Mouse (Mus musculus): ENCODE measurements around the gene N4bp1. TPM values are rescaled to one million over a fixed set of nuclear protein-coding genes. Genes with fewer than 3 reads are reported as not detected.
A peak's percentile ranks its signal among the peaks of the same experiment; 100 is the strongest.

N4bp1 gene
- polyA plus RNA-seq, 1 experiment from 2014 or later = 12.7 TPM

DNA sequence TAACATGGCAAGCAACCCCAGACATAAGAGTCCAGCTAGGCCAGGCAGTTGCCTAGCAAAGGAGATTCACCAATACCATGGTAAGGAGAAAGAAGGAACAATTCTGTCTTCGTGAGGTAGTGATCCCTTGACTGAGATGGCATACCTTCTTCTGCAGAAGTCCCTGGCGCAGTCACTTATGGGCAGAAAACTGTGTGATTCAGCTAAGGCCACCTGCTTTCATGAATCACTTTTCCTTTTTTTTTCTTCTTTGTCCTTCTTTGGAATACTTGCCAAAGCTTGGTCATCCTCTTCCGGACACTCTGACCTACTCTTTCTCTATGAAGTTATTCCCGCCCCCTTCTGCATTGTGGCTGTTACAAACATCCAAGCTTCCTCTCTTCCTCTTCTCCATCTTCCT, 8.5 kb upstream of the N4bp1 start:
- H3K4me2 ChIP-seq = no peak overlapping the region
- no peaks in the 10 kb centered on the region for H3K9me3 ChIP-seq
- no peak overlapping the region for H3K9ac ChIP-seq
- no peaks in the 10 kb centered on the region for H3K36me3 ChIP-seq (replicated peaks)
- no peak for ATAC-seq (ENCODE audit: low FRiP score)
- H3K27ac ChIP-seq = no peak overlapping the region
- H3K4me1 ChIP-seq = no peaks in the 10 kb centered on the region
- WGBS = 94% methylated on average over 4 of the region's 4 CpGs
- no peak overlapping the region for H3K4me3 ChIP-seq (replicated peaks)
- H3K27me3 ChIP-seq = 0 out of 2 replicates have a peak, but pooled peaks cover 2% of the 10 kb centered on the region

DNA sequence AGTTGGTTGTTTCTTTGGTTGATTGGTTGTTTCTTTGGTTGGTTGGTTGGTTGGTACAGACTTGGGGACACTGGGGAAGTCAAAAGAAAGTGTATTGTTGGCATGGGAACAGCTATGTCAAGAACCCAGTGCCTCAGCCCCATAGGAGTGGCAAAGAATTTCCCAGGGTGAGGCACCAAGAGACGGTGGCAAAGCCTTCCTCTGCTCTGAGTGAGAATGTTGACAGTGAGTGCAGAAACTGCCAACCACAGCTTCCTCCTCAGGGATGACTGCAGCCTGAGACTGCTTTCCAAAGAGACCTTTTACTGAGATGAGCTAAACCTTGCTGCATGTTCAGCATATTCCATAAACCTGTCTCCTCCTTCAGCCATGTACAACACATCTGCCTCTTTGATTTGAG, 6.5 kb upstream of the N4bp1 start:
- H3K27ac ChIP-seq = no peak overlapping the region
- no peak for ATAC-seq (ENCODE audit: low FRiP score)
- H3K9me3 ChIP-seq = no peaks in the 10 kb centered on the region
- H3K4me2 ChIP-seq = no peak overlapping the region
- H3K4me1 ChIP-seq = no peaks in the 10 kb centered on the region
- no peaks in the 10 kb centered on the region for H3K36me3 ChIP-seq (replicated peaks)
- H3K9ac ChIP-seq = no peak overlapping the region
- no peaks in the 10 kb centered on the region for H3K27me3 ChIP-seq
- WGBS = 80% methylated on average over 1 of the region's 1 CpGs
- H3K4me3 ChIP-seq (replicated peaks) = no peak overlapping the region

DNA sequence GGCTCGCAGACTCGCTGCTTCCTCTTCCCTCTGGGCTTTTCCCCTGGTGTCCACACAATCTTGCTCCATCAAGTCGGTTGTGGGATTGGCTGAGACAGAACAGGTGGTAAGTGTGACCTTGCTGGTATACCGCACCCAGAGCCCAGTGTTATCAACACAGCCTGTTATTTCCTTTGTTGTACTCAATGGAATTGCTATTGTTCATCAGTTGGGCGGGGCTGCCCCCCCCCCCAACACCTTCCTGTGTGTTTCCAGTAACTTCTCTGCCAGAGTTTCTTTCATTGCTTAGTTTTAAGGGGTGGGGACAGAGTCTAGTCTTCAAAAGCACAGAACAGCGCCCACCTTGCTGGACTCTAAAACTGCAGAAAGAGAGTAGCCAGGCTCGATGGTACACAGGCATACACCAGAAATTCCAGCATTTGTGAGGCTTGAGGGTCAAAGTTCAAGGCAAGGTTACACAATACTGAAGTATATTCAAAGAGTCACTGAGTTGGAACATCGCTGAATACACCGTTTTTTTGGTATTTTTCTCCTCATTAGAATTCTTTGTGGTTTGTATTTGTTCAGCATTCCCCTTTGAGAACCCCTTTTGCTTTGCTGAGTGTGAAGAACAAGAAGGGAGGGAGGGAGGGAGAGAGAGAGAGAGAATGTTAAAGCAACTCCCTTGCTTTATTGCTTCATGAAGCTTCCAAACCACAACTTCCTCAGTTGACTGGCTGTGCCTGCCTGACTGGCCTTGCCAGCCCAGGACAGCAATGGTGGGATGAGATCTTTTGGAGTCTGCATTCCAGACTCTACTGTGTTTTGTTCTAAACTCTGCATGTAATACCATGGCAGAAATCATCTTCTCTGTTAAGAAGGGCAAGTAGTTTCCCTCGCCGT, 3.2 kb upstream of the N4bp1 start:
- 68% methylated on average over 11 of the region's 11 CpGs for WGBS
- no peaks in the 10 kb centered on the region for H3K36me3 ChIP-seq (replicated peaks)

DNA sequence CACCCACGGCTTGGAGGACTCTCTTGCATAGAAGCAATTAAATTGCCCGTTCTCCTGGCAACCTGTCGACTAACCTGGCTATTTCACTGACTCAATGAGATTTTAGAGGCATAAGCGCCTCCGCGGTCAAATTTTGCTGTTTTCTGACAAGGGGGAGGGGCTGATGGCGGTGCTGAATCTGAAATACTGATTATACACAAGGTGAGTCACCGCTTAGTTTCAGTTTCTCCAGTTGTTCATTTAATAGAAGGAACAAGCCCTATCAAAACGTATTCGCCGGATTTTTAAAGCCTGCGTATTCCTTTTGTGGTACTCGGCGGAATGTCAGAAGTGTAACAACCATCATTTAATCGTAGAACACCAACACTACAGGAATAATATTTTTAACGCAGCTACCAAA, 991 bp downstream of the N4bp1 start:
- H3K27ac ChIP-seq = peak overlapping the region; percentile 93; the same call in 1 of the 2 replicates
- WGBS = under 1% methylated on average over 16 of the region's 16 CpGs
- peaks cover 23% of the 10 kb centered on the region for H3K4me1 ChIP-seq
- no peaks in the 10 kb centered on the region for H3K9me3 ChIP-seq
- H3K4me2 ChIP-seq = peak overlapping the region; percentile 90
- H3K27me3 ChIP-seq = no peaks in the 10 kb centered on the region
- peaks cover 6% of the 10 kb centered on the region; the same call in 1 of the 2 replicates for H3K36me3 ChIP-seq (replicated peaks)
- H3K4me3 ChIP-seq (replicated peaks) = peak overlapping the region; percentile 97
- no peak for ATAC-seq (ENCODE audit: low FRiP score)
- peak overlapping the region; percentile 91 for H3K9ac ChIP-seq

More for the DNA sequence above, 3.2 kb upstream of the N4bp1 start:
- Histone ChIP-seq H3K9ac (no peak overlapping the region), H3K27ac (no peak overlapping the region), H3K4me1 (peaks cover 7% of the 10 kb centered on the region), H3K4me2 (no peak overlapping the region), H3K9me3 (no peaks in the 10 kb centered on the region), H3K27me3 (no peaks in the 10 kb centered on the region), H3K4me3 (replicated peaks) (no peak overlapping the region)
- ATAC-seq (ENCODE audit: low FRiP score) = no peak

DNA sequence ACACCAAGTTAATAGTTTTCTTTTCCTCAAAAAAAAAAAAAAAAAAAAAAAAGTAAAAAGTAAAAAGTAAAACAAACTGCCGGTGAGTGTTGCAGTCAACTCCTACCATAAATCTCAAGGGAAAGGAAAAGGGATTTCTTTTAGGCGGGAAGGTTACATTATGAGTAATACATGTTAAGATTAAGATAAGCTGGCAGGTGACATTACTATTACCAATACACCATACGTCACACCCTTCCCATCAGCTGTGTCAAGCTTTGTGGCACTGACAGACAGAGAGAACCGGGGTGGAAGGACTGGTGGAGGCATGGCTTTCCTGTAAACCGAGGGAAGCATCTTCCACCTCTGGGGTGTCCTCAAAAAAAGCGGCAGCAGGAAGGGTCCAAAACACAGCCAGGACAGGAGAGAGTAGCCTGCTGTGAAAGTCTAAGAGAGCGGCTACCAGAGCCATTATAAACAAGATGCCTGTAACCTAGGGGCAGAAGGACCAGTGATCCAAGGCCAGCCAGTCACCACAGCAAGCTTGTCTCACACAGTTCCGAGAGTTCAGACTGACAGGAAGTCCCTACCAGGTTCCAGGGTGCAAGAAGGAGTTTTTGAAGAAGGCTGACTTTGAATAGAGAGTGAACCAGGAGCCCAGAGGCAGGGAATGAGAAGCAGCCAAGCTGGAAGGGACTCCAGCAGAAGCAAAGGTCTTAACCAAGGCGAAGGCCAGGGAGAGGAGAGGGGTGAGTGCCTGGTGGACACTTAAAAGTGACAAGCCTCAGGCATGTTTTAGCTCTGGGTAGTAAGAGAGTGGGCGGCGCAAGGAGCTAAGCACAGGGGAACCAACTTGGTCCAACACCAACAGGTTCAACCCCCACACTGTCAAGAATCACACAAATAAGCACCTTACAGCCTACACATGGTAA, 2.2 kb downstream of the N4bp1 start:
- H3K9me3 ChIP-seq = no peaks in the 10 kb centered on the region
- no peaks in the 10 kb centered on the region for H3K27me3 ChIP-seq
- H3K4me2 ChIP-seq = peak overlapping the region; percentile 90
- peaks cover 23% of the 10 kb centered on the region for H3K4me1 ChIP-seq
- no peak for ATAC-seq (ENCODE audit: low FRiP score)
- peak overlapping the region; percentile 97; the same call in 1 of the 2 replicates for H3K4me3 ChIP-seq (replicated peaks)
- no peak overlapping the region for H3K9ac ChIP-seq
- whole genome bisulfite sequencing = 80% methylated on average over 11 of the region's 11 CpGs
- H3K36me3 ChIP-seq (replicated peaks) = peaks cover 6% of the 10 kb centered on the region; the same call in 1 of the 2 replicates
- H3K27ac ChIP-seq = no peak overlapping the region

DNA sequence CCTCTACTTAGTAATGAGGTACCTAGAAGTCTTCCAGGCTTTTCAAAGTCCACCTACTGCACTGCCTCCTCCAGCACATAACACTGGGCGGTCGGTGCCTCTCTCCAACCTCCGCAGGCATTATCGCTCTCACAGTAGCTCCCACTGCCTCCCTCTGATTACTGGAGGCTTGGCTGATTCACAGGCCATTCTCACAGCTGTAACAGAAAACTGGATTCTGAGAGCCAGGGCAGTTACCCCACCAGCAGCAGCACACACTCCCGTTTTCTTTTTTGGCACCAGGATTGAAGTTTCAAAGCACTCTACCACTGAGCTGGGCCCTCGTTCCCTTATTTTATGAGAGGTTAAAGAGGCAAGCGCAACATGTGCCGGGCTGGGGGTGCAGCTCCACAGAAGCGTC, 3.1 kb downstream of the N4bp1 start:
- Histone ChIP-seq H3K9ac (no peak overlapping the region), H3K4me1 (peaks cover 23% of the 10 kb centered on the region), H3K4me2 (no peak overlapping the region), H3K9me3 (no peaks in the 10 kb centered on the region), H3K4me3 (replicated peaks) (no peak overlapping the region), H3K36me3 (replicated peaks) (peaks cover 6% of the 10 kb centered on the region; the same call in 1 of the 2 replicates), H3K27me3 (no peaks in the 10 kb centered on the region), H3K27ac (no peak overlapping the region)
- 88% methylated on average over 9 of the region's 9 CpGs for whole genome bisulfite sequencing
- no peak for ATAC-seq (ENCODE audit: low FRiP score)

DNA sequence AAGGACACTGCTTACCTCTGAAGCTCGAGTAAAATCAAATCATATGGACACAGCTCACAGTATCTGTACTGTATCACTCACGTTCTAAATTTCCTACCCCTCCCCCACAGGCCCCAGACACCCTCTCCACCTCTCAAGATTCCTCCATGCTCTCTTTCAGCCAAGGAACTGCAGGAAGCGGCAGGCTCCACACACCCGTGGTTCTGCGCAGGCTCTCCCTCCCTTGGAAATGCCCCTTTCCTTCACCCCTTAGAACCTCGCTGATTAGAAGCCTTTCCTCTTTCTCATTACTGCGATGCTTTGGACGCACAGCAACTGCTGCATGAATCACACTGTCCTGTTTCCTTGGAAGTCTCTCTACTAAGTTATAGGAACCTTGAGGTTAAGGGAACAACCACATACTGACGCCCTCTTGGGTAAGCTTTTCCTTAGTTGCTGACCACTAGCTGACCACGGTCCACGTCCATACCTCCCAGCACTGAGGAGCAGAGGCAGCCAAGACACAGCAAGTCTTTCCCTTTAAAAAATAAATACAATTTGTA, 3.9 kb downstream of the N4bp1 start:
- no peak for ATAC-seq (ENCODE audit: low FRiP score)
- Histone ChIP-seq H3K4me3 (replicated peaks) (no peak overlapping the region), H3K4me1 (peaks cover 23% of the 10 kb centered on the region), H3K27me3 (no peaks in the 10 kb centered on the region), H3K4me2 (no peak overlapping the region), H3K36me3 (replicated peaks) (peaks cover 6% of the 10 kb centered on the region; the same call in 1 of the 2 replicates), H3K27ac (no peak overlapping the region), H3K9ac (no peak overlapping the region), H3K9me3 (no peaks in the 10 kb centered on the region)
- 89% methylated on average over 11 of the region's 11 CpGs for WGBS

DNA sequence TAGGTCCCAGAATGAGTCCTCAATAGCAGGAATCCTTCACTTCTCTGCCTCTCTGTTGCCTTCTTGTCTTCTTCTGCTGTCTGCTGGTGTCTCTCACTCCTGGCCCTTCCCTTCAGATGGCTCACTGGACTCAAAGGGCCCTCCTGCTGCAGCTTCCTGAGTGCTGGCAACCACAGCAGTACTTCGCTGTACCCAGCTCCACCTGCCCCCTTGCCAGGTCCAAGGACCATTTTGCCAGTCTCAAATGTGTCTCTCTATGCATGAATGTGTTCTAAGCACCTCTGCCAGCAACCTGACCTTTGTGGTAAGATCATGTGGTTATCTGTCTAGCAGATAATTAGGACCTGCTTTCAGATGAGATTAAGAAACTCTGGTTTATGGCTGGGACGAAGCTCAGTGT, 8.2 kb downstream of the N4bp1 start:
- H3K4me2 ChIP-seq = no peak overlapping the region
- WGBS = 93% methylated on average over 2 of the region's 2 CpGs
- H3K27me3 ChIP-seq = no peaks in the 10 kb centered on the region
- H3K27ac ChIP-seq = no peak overlapping the region
- no peaks in the 10 kb centered on the region for H3K9me3 ChIP-seq
- H3K4me1 ChIP-seq = peaks cover 16% of the 10 kb centered on the region
- no peak overlapping the region for H3K4me3 ChIP-seq (replicated peaks)
- H3K36me3 ChIP-seq (replicated peaks) = peaks cover 6% of the 10 kb centered on the region; the same call in 1 of the 2 replicates
- no peak for ATAC-seq (ENCODE audit: low FRiP score)
- no peak overlapping the region for H3K9ac ChIP-seq

DNA sequence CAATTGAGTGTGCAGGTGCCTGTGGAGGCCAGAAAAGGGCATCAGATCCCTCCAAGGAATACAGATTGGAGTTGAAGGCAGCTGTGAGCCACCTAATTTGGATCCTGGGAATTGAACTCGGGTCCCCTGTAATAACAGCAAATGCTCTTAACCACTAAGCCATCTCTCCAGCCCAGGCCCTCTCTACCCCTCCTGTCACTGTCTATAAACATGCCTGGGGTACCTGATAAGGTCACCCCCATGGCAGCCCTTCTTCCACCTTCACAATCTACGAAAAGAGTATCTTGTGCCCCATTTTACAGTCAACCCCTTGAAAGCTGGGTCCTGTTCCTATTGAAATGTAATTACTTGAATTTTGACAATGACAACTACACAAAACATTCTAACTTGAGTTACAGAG, 11.0 kb downstream of the N4bp1 start:
- H3K4me3 ChIP-seq (replicated peaks) = no peak overlapping the region
- H3K27ac ChIP-seq = no peak overlapping the region
- H3K36me3 ChIP-seq (replicated peaks) = no peaks in the 10 kb centered on the region
- no peaks in the 10 kb centered on the region for H3K27me3 ChIP-seq
- peaks cover 16% of the 10 kb centered on the region for H3K4me1 ChIP-seq
- no peak for ATAC-seq (ENCODE audit: low FRiP score)
- H3K9ac ChIP-seq = no peak overlapping the region
- 92% methylated on average over 2 of the region's 2 CpGs for WGBS
- H3K9me3 ChIP-seq = no peaks in the 10 kb centered on the region
- no peak overlapping the region for H3K4me2 ChIP-seq

DNA sequence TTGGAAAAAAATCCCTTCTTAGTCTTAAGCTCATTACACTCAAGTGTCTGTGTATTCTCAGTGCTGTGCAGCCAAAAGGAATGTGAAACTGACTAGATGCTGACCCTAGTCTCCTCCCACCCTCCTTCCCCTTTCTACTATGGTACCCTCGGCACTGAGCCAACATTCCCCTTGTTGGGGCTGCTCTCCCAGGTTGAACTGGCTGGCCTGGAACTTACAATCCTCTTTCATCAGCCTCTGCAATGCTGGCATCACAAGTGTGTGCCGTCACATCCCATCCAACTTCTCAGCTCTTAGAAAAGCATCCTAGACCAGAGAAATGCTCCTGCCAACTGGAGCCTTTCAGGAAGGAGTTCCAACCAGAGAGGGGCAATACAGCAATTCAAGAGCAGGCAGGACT, 11.9 kb downstream of the N4bp1 start:
- Histone ChIP-seq H3K36me3 (replicated peaks) (no peaks in the 10 kb centered on the region), H3K4me1 (peaks cover 16% of the 10 kb centered on the region), H3K27me3 (no peaks in the 10 kb centered on the region), H3K27ac (no peak overlapping the region), H3K9ac (no peak overlapping the region), H3K9me3 (no peaks in the 10 kb centered on the region), H3K4me2 (no peak overlapping the region), H3K4me3 (replicated peaks) (no peak overlapping the region)
- 79% methylated on average over 2 of the region's 2 CpGs for WGBS
- 0 out of 2 replicates have a peak, but pooled peaks have one; percentile 30 for ATAC-seq (ENCODE audit: low FRiP score)

DNA sequence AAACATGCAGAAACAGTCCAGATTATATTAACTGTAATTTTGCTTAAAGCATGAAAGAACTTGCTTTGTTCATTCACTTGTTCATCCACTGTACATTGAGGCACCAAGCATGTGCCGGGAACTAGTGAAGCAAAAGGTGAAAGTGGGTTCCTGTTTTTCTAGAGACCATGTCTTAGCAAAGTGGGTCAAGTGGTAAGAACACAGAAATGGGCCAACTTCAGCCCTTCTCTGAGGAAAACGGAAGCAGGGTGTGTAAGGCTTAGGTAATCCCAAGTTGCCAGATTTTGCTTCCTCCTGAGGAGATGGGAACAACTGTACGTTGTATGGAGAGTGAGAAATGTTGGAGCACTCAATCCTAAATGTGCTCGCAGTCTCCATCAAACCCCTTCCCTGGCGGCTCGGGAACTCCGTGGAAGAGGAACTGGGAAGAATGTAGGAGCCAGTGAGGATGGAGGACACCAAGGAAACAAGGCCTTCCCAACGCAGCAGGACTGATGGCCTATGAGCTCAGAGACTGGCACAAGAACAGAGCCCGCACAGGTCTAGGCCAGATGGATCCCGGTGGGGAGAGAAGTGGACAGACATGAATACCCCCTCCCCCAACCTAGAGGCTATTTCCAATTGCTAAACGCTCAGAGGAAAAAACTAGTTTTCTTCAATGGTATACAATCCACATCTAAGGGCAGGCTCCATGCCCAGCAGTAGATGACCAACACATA, 12.8 kb downstream of the N4bp1 start:
- WGBS = 96% methylated on average over 11 of the region's 11 CpGs
- H3K27ac ChIP-seq = no peak overlapping the region
- no peaks in the 10 kb centered on the region for H3K27me3 ChIP-seq
- peaks cover 16% of the 10 kb centered on the region for H3K4me1 ChIP-seq
- H3K4me3 ChIP-seq (replicated peaks) = no peak overlapping the region
- no peaks in the 10 kb centered on the region for H3K9me3 ChIP-seq
- no peak overlapping the region for H3K4me2 ChIP-seq
- ATAC-seq (ENCODE audit: low FRiP score) = no peak
- H3K9ac ChIP-seq = no peak overlapping the region
- no peaks in the 10 kb centered on the region for H3K36me3 ChIP-seq (replicated peaks)

Data from forebrain, embryonic 12.5 days (tissue).